Mouse (Mus musculus) C2C12 (cell line): ENCODE results near the gene Strip1. TPM values are rescaled to one million over a fixed set of nuclear protein-coding genes. Genes with fewer than 3 reads are reported as not detected.

Source experiments
- H3K27me3 ChIP-seq: one replicate; pipeline ENCODE4 v1.6.1; 2011; ENCODE audit not compliant: control insufficient read depth, insufficient read depth, insufficient read length
- H3K36me3 ChIP-seq: one replicate; pipeline ENCODE4 v1.6.1; 2011; ENCODE audit not compliant: control insufficient read depth, insufficient read depth
- H3K4me3 ChIP-seq: one replicate; pipeline ENCODE4 v1.5.1; 2011; ENCODE audit warnings: mild to moderate bottlenecking, control low read depth; ENCODE audit not compliant: poor library complexity, insufficient read depth, severe bottlenecking
- H3K79me2 ChIP-seq: one replicate; pipeline ENCODE4 v1.6.1; 2011; ENCODE audit not compliant: control insufficient read depth, insufficient read depth
- H3K79me3 ChIP-seq: one replicate; pipeline ENCODE4 v1.6.1; 2011; ENCODE audit warnings: low read depth, control low read depth
- H3ac ChIP-seq: one replicate; pipeline ENCODE3; 2011; ENCODE audit warnings: low read depth; ENCODE audit not compliant: control insufficient read depth, insufficient read length
- CEBPB ChIP-seq: IDR thresholded peaks from one replicate; pipeline ENCODE4 v1.6.1; 2011; ENCODE audit warnings: low read depth, mild to moderate bottlenecking, control low read depth, moderate library complexity
- CTCF ChIP-seq: IDR thresholded peaks from one replicate; pipeline ENCODE4 v1.5.1; 2011; ENCODE audit not compliant: control insufficient read depth, insufficient read depth, insufficient read length
- FOSL1 ChIP-seq: IDR thresholded peaks from one replicate; pipeline ENCODE4 v1.8.0; 2011; ENCODE audit warnings: mild to moderate bottlenecking, low read length; ENCODE audit not compliant: poor library complexity, insufficient read depth, severe bottlenecking
- MAX ChIP-seq: IDR thresholded peaks from one replicate; pipeline ENCODE4 v1.6.1; 2011; ENCODE audit warnings: mild to moderate bottlenecking, control low read depth
- MYOD1 ChIP-seq: IDR thresholded peaks from one replicate; pipeline ENCODE4 v1.6.1; 2011; ENCODE audit warnings: low read depth; ENCODE audit not compliant: control insufficient read depth, insufficient read length
- MYOG ChIP-seq: IDR thresholded peaks from one replicate; pipeline ENCODE4 v1.6.1; 2011; ENCODE audit not compliant: control insufficient read depth, insufficient read length; ENCODE audit errors: extremely low read depth
- USF1 ChIP-seq: IDR thresholded peaks from one replicate; pipeline ENCODE4 v1.6.1; 2011; ENCODE audit warnings: low read depth, mild to moderate bottlenecking, control low read depth, moderate library complexity
- long read RNA-seq, 2 experiments: library from polyadenylated mRNA; unstranded; transcript quantifications; one replicate each; pipeline ENCODE4 v2.0.0; 2019 to 2020
- polyA plus RNA-seq: library from polyadenylated mRNA; unstranded; fragments of >200 nt; fragmentation: generic; extraction: Trizol; gene quantifications from one replicate; pipeline ENCODE4 v1.2.1, GENCODE M21; 2012; ENCODE audit warnings: missing spikeins

The Strip1 gene
- polyA plus RNA-seq: 35.2 TPM
- long read RNA-seq, experiment 1, transcript Strip1-201 (21 exons, 3,215 nt): major isoform, 19 of 35 reads
- long read RNA-seq, experiment 1, transcript Strip1-205 (1 exons, 1,550 nt): minor isoform, 10 of 35 reads
- long read RNA-seq, experiment 1, partial matches to known transcripts: 2 of 35 reads
- long read RNA-seq, experiment 1, other reads (novel, unspliced or antisense): 4 of 35 reads
- long read RNA-seq, experiment 2, transcript Strip1-201 (21 exons, 3,215 nt): major isoform, 468 of 537 reads
- long read RNA-seq, experiment 2, partial matches to known transcripts: 14 of 537 reads
- long read RNA-seq, experiment 2, other reads (novel, unspliced or antisense): 55 of 537 reads

- peaks cover 29% of the 10 kb centered on the region for H3K79me2 ChIP-seq
- peak within 1 kb of the TSS; percentile 96 for H3ac ChIP-seq
- peaks cover 21% of the 10 kb centered on the region for H3K36me3 ChIP-seq
- peak within 1 kb of the TSS; percentile 89 for H3K4me3 ChIP-seq
- H3K27me3 ChIP-seq: peaks cover 4% of the 10 kb centered on the region
- TF ChIP-seq CEBPB (peak; percentile 10), MAX (peak; percentile 61), CTCF (no peak)
- H3K79me3 ChIP-seq: peaks cover 10% of the 10 kb centered on the region
These were observed at the start of gene Strip1 for GRCm38 (mm10) chr3:107631523-107631958. Gene Strip1 (minus strand): TSS chr3:107631694.

GRCm38 (mm10) chr3:107680790-107681576, 49.5 kb upstream of the Strip1 start:
- Histone ChIP-seq H3K79me3 (peaks cover 85% of the 10 kb centered on the region), H3ac (no peak overlapping the region), H3K79me2 (peaks cover 86% of the 10 kb centered on the region), H3K36me3 (peaks cover 32% of the 10 kb centered on the region), H3K4me3 (no peak overlapping the region), H3K27me3 (no peaks in the 10 kb centered on the region)
- TF ChIP-seq MYOG (no peak), CTCF (no peak), USF1 (no peak), MAX (no peak), FOSL1 (no peak), MYOD1 (no peak), CEBPB (no peak)

GRCm38 (mm10) chr3:107671509-107671908, 40.0 kb upstream of the Strip1 start:
- TF ChIP-seq MYOG: no peak
- TF ChIP-seq MYOD1: no peak
- TF ChIP-seq MAX: no peak
- no peak for TF ChIP-seq CTCF
- no peak for TF ChIP-seq CEBPB
- TF ChIP-seq FOSL1: no peak
- no peak for TF ChIP-seq USF1

GRCm38 (mm10) chr3:107670500-107670899, 39.0 kb upstream of the Strip1 start:
- Histone ChIP-seq H3K4me3 (no peak overlapping the region), H3ac (no peak overlapping the region), H3K27me3 (no peaks in the 10 kb centered on the region), H3K79me2 (no peaks in the 10 kb centered on the region), H3K79me3 (no peaks in the 10 kb centered on the region), H3K36me3 (peaks cover 96% of the 10 kb centered on the region)
- TF ChIP-seq MYOG (no peak), USF1 (no peak), FOSL1 (no peak), MYOD1 (no peak), CTCF (no peak), MAX (no peak), CEBPB (no peak)

More at GRCm38 (mm10) chr3:107671509-107671908, 40.0 kb upstream of the Strip1 start:
- H3K79me2 ChIP-seq: no peaks in the 10 kb centered on the region
- H3K79me3 ChIP-seq: no peaks in the 10 kb centered on the region
- no peak overlapping the region for H3K4me3 ChIP-seq
- H3K27me3 ChIP-seq: no peaks in the 10 kb centered on the region
- H3K36me3 ChIP-seq: peaks cover 95% of the 10 kb centered on the region
- H3ac ChIP-seq: no peak overlapping the region

GRCm38 (mm10) chr3:107668786-107669185, 37.3 kb upstream of the Strip1 start:
- no peaks in the 10 kb centered on the region for H3K79me3 ChIP-seq
- no peak overlapping the region for H3K4me3 ChIP-seq
- TF ChIP-seq CTCF: no peak
- no peak for TF ChIP-seq MAX
- H3K27me3 ChIP-seq: no peaks in the 10 kb centered on the region
- peaks cover 96% of the 10 kb centered on the region for H3K36me3 ChIP-seq
- H3K79me2 ChIP-seq: no peaks in the 10 kb centered on the region
- no peak overlapping the region for H3ac ChIP-seq
